Mouse (Mus musculus) heart, adult 2 months (tissue): ENCODE measurements at regions not wholly inside any gene's neighbourhood (a gene's known extent, or its start where the extent isn't known, plus 50 kb on each side); places are given as distances from the start of the nearest gene placed in this dataset.

Source experiments
- DNase-seq, 2 experiments: peaks; one replicate each; pipeline ENCODE4 v3.0.0; 2021
- H3K27ac ChIP-seq: fragments of 200-600 bp; 2 replicates; pipeline ENCODE4 v1.8.1; 2022
- H3K27me3 ChIP-seq: fragments of 200-500 bp; 2 replicates; pipeline ENCODE4 v1.6.1; 2012; ENCODE audit warnings: mild to moderate bottlenecking, low read length, inconsistent platforms, mixed read lengths; ENCODE audit not compliant: control insufficient read depth, insufficient read depth
- H3K36me3 ChIP-seq: fragments of 200-500 bp; 2 replicates; pipeline ENCODE4 v1.6.1; 2012; ENCODE audit warnings: low read length, inconsistent platforms; ENCODE audit not compliant: control insufficient read depth, insufficient read depth
- H3K4me1 ChIP-seq: fragments of 200-500 bp; 2 replicates; pipeline ENCODE4 v1.6.1; 2011; ENCODE audit warnings: low read length; ENCODE audit not compliant: control insufficient read depth, insufficient read depth
- H3K4me3 ChIP-seq: fragments of 200-600 bp; 2 replicates; pipeline ENCODE4 v1.8.1; 2022
- H3K79me2 ChIP-seq: fragments of 200-500 bp; replicated peaks from 2 replicates; pipeline ENCODE4 v1.6.1; 2012; ENCODE audit warnings: mild to moderate bottlenecking, inconsistent platforms, low read length, moderate library complexity, mixed read lengths; ENCODE audit not compliant: control insufficient read depth, insufficient read depth
- H3K9ac ChIP-seq: fragments of 200-500 bp; 2 replicates; pipeline ENCODE4 v1.6.1; 2012; ENCODE audit warnings: low read depth, mild to moderate bottlenecking, control low read depth, inconsistent platforms, low read length, mixed read lengths
- CTCF ChIP-seq: fragments of 200-600 bp; IDR thresholded peaks from 2 replicates; pipeline ENCODE4 v1.8.1; 2022; ENCODE audit warnings: antibody characterized with exemption, mild to moderate bottlenecking, moderate library complexity
- EP300 ChIP-seq: fragments of 200-500 bp; IDR thresholded peaks from 2 replicates; pipeline ENCODE4 v1.6.1; 2011; ENCODE audit warnings: low read depth, low read length, control low read depth; ENCODE audit not compliant: insufficient read depth
- POLR2A ChIP-seq: fragments of 200-500 bp; IDR thresholded peaks from 2 replicates; pipeline ENCODE4 v1.6.1; 2011; ENCODE audit warnings: mild to moderate bottlenecking, low read depth, low read length, control low read depth; ENCODE audit not compliant: insufficient read depth
- WGBS: fragments of 180-500 bp; shearing (Covaris S2); methylation state at CpG from one replicate; pipeline ENCODE4 v1.1.7; 2018; 5-methylcytosine and 5-hydroxymethylcytosine counted together
- intact Hi-C: fragments of 180-260 bp; cut with DNase I; formaldehyde crosslinking; loops from one replicate; pipeline ENCODE4 v1.15.1; 2025

DNA sequence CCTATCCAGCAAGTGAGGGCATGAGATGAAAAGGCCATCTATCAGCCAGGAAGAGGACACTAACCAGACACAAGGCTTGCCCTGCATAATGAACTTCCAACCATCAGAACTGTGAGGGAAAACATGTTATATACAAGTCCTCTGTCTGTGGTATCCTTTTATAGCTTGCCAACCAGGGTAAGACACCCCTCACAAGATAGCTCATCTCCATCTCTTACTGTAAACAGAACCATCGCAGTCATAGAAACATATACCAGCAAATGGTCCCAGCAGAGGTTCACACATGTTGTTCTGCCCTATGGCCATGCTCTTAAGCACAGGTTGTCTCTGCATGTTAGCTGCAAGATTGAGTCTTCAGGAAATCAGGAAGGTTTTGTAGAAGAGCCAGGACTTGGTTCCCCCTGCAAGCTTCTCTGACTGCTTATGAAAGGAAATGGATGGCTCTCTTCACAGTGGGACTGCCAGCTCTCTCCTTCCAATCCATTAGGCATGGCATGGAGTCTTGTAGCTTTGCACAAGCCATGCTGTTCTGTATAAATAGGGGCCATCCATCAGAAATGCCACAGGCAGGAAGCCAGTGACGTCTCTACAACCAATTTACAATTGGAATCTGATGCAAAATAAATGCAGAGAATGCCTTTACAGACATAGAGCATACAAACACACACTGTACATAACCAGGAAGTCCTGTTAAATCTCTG lies 1514.0 kb upstream of the Lrrc6 start:
- WGBS, result 70% methylated on average over 2 of the region's 2 CpGs
- H3K9ac ChIP-seq, result no peak overlapping the region
- no peaks in the 10 kb centered on the region for H3K4me1 ChIP-seq

DNA sequence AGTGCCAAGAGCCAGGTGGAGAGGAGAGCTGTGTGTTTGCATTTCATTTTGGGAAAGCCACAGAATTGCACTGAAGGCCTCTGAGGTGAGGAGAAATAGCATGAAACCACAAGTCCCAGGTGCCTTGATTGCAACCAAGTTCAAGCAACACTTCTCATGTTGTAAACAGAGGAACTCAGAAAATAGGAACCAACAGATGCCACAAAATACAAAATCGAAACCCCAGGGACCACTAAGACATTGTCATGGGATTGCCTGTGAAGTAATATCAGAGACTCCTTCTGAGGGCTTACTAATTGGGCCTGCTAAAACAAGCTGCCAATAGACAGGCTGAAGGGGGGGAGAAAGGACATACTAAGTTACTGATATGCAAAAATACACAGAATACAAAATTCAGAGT lies 1510.5 kb upstream of the Lrrc6 start:
- Histone ChIP-seq H3K4me3 (no peak overlapping the region), H3K36me3 (no peaks in the 10 kb centered on the region), H3K79me2 (no peaks in the 10 kb centered on the region), H3K27ac (no peak overlapping the region), H3K27me3 (0 out of 2 replicates have a peak, but pooled peaks cover 1% of the 10 kb centered on the region), H3K4me1 (no peaks in the 10 kb centered on the region), H3K9ac (no peak overlapping the region)
- WGBS, result 64% methylated on average over 1 of the region's 1 CpGs
- intact Hi-C loops, result no loop called here
- no peak for DNase-seq
- TF ChIP-seq CTCF (no peak), EP300 (no peak), POLR2A (no peak)

More for the DNA sequence above, 1514.0 kb upstream of the Lrrc6 start:
- DNase-seq, result no peak
- 0 out of 2 replicates have a peak, but pooled peaks cover 1% of the 10 kb centered on the region for H3K27me3 ChIP-seq
- no peaks in the 10 kb centered on the region for H3K36me3 ChIP-seq
- no peak overlapping the region for H3K27ac ChIP-seq
- intact Hi-C loops, result no loop called here
- no peak overlapping the region for H3K4me3 ChIP-seq
- TF ChIP-seq EP300, result no peak
- no peak for TF ChIP-seq CTCF
- TF ChIP-seq POLR2A, result no peak
- H3K79me2 ChIP-seq, result no peaks in the 10 kb centered on the region

DNA sequence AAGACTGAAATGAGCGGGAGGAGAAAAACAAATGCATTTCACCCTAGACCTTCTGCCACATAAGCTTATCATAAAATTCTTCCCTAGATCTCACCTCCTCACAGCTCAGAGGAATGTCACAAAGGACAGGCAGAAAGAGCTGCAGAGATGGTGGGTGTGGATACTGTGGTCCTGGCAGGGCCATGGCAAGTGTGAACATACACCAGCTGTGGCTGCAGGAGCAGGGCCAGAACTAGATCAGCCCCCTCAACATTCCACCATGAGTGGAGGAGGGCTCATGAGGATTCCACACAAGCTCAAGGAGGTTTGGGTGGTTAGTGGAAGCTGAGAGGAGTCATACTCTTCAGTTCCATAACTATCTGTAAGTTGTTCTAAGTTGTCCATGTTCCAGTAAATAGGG lies 1509.5 kb upstream of the Lrrc6 start:
- Histone ChIP-seq H3K4me3 (no peak overlapping the region), H3K27ac (no peak overlapping the region), H3K9ac (no peak overlapping the region), H3K79me2 (no peaks in the 10 kb centered on the region), H3K36me3 (0 out of 2 replicates have a peak, but pooled peaks cover 2% of the 10 kb centered on the region), H3K27me3 (0 out of 2 replicates have a peak, but pooled peaks cover 1% of the 10 kb centered on the region), H3K4me1 (no peaks in the 10 kb centered on the region)
- no peak for TF ChIP-seq POLR2A
- no peak for TF ChIP-seq CTCF
- TF ChIP-seq EP300, result no peak
- intact Hi-C loops, result no loop called here
- no peak for DNase-seq
- 86% methylated on average over 1 of the region's 1 CpGs for WGBS

DNA sequence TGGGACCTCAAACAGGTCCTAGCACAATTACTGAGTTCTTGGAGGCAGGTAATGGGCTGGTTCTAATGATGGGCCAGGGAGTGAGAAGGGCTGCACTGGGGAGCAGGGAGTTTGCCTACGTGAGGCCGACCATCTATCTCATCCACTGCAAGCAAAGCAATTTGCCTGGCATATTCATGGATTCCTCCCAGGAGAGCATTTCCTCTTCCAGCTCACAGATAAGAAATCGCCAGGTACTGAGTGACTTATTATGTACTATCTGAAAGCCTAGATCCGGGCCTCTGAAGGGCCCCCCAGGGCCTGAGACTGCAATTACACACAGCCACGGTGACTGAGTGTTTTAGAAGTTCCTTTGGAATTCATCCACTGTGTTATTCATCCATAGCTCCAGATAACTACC lies 1504.1 kb upstream of the Lrrc6 start:
- WGBS, result 41% methylated on average over 5 of the region's 5 CpGs
- intact Hi-C loops, result no loop called here
- H3K27me3 ChIP-seq, result no peaks in the 10 kb centered on the region
- no peak for TF ChIP-seq CTCF
- TF ChIP-seq EP300, result no peak
- no peak for TF ChIP-seq POLR2A
- H3K27ac ChIP-seq, result peak overlapping the region; percentile 65
- 0 out of 2 replicates have a peak, but pooled peaks cover 2% of the 10 kb centered on the region for H3K36me3 ChIP-seq
- no peak overlapping the region for H3K4me3 ChIP-seq
- H3K9ac ChIP-seq, result no peak overlapping the region
- no peak for DNase-seq
- peaks cover 2% of the 10 kb centered on the region; the same call in 1 of the 2 replicates for H3K4me1 ChIP-seq
- H3K79me2 ChIP-seq, result no peaks in the 10 kb centered on the region

DNA sequence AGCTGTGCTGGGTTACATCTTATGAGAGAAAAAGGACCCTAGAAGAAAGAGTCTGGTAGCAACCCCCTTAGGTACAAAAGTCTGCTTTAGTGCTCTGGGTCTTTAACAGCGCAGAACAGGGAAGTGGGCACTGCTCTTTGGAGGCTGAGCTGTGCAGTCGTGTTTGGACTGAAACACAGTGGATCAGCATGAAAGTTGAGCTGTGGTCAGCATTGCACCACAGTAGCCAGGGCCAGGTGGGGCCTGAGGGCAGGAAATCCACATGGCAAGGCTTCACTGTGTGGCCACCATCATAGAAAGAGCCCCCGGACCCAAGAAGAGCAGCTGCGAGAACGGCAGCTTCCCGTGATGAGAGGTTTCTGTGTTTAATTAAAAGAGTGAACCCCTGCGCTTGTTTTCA lies 1495.8 kb upstream of the Lrrc6 start:
- intact Hi-C loops, result no loop called here
- Histone ChIP-seq H3K36me3 (no peaks in the 10 kb centered on the region), H3K4me1 (no peaks in the 10 kb centered on the region), H3K4me3 (no peak overlapping the region), H3K79me2 (no peaks in the 10 kb centered on the region), H3K27me3 (no peaks in the 10 kb centered on the region), H3K27ac (no peak overlapping the region), H3K9ac (no peak overlapping the region)
- 81% methylated on average over 7 of the region's 7 CpGs for whole genome bisulfite sequencing
- no peak for TF ChIP-seq CTCF
- TF ChIP-seq EP300, result no peak
- no peak for TF ChIP-seq POLR2A
- DNase-seq, result peak in 1 of 2 experiments; percentile 10

DNA sequence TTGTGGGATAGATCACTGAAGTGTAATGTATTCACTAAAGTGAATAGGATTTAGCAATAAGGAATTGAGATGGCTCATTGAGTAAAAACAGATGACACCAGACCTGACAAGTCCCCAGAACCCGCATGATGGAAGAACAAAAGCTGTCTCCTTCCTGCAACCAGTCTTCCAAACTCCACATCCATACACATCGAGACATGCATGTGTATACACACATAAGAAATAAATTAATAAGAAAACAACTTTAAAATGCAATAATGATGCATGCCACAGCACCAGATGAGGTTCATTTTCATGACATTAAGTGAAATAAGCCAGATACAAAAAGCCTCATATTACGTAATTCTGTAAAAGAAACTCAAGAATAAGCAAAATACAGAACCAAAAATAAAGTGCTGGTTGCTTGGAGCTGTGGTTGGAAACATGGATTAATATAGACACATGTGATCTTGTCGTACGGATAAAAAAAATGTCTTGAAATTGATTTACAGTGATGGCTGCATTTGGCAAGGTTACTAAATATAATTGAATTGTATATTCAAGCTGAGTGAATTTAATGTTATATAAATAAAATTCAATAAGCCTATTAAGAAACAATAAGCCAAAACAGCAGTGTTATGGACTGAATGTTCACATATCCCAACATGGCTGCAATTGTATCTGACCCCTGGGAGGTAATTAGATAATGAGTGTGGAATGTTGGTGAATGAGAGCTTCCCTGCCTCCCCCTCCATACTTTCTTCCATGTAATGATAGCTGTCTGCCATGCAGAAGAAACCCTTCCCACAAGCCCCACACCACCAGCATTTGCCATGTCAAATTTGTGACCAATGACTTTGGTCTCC lies 1488.9 kb upstream of the Lrrc6 start:
- H3K36me3 ChIP-seq, result no peaks in the 10 kb centered on the region
- TF ChIP-seq POLR2A, result no peak
- no peak for TF ChIP-seq CTCF
- WGBS, result 73% methylated on average over 5 of the region's 5 CpGs
- H3K4me1 ChIP-seq, result no peaks in the 10 kb centered on the region
- H3K27me3 ChIP-seq, result no peaks in the 10 kb centered on the region
- no peaks in the 10 kb centered on the region for H3K79me2 ChIP-seq
- intact Hi-C loops, result no loop called here
- no peak overlapping the region for H3K27ac ChIP-seq
- no peak for DNase-seq
- no peak overlapping the region for H3K9ac ChIP-seq
- no peak overlapping the region for H3K4me3 ChIP-seq
